Mouse (Mus musculus) heart, postnatal 10 days (tissue): Measurements from ENCODE around the gene Dhx8. TPM values are rescaled to one million over a fixed set of nuclear protein-coding genes. Genes with fewer than 3 reads are reported as not detected.

ENCODE experiments used
- DNase-seq, 2 experiments: peaks; one replicate each; pipeline ENCODE4 v3.0.0; 2021
- intact Hi-C: fragments of 180-260 bp; cut with DNase I; formaldehyde crosslinking; loops from one replicate; pipeline ENCODE4 v1.15.1; 2025
- total RNA-seq, 2 experiments: library from RNA; stranded (reverse); gene quantifications; 2 replicates each; pipeline ENCODE4 v1.2.3; 2021

Dhx8 gene
- total RNA-seq, 2 experiments from 2014 or later: 19.0 to 21.0 TPM

- peak; percentile 71 to 74 for DNase-seq
- intact Hi-C loops: no loop called here
Measured at GRCm38 (mm10) chr11:101790811-101791526, 58.2 kb downstream of the Dhx8 start.

DNA sequence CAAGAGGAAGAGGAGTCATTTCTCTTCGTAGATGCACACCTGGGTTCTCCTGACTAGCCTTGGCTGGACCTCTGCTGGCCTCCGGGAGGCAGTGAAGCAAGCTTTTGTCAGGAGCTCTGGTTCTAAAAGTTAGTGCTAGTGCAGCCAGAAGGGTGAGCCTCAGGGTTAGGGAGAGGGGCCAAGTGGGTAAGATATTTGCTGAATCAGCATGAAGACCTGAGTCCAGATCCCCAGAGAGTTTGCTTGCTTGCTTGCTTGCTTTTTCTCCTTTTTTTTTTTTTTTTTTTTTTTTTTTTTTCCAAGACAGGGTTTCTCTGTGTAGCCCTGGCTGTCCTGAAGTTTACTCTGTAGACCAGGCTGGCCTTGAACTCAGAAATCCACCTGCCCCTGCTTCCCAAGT is 64.6 kb downstream of the Dhx8 start:
- no peak for DNase-seq
- intact Hi-C loops: no loop called here

GRCm38 (mm10) chr11:101798083-101798482 is 65.4 kb downstream of the Dhx8 start:
- intact Hi-C loops: no loop called here
- DNase-seq: no peak

- intact Hi-C loops: no loop called here
- no peak for DNase-seq
Measured at GRCm38 (mm10) chr11:101801386-101801785, 68.7 kb downstream of the Dhx8 start.

DNA sequence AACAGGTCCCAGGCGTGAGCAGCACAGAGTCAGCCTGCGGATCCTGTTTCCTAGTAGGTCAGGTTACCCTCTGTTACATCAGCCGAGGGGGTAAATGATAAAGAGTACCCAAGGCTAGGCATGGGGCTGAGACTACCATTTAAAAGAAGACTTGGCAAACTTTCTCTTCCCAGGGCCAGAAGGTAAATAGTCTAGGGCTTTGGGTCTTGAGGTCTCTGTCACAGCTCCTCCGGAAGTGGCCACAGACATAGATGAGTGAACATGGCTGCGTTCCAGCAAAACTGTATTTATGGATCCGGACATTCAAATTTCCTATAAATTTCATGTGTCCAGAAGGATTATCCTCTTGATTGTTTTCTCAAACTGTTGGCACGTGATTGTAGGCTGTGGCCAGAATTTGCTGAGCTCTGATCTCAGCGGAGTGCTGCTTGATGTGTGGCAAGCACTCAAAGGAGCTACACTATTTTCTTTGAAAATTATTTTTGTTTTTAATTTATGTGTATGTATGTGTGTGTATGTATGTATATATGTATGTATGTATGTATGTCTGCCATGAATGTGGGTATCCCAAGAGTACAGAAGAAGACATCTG is 72.5 kb downstream of the Dhx8 start:
- no peak for DNase-seq
- intact Hi-C loops: no loop called here

GRCm38 (mm10) chr11:101806741-101807140 is 74.0 kb downstream of the Dhx8 start:
- no peak for DNase-seq
- intact Hi-C loops: no loop called here

DNA sequence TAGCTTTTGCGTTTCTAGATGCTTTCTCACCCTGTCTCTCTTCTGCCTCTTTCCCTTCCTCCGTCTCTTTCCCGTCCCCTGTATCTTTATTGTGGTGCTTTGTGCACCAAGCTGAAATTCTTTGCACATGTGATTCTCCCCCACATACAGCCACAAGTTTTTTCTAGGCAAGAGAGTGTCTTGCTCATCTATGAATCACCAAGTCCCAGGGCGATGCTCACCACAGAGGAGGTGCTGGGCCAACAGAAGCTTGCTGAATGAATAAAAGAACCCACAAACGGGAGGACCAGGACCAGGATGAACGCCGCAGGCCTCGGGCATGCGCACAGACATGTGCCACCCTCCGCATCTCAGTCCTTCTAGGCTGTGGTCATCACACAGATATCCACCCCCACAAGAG is 74.5 kb downstream of the Dhx8 start:
- intact Hi-C loops: no loop called here
- DNase-seq: no peak

DNA sequence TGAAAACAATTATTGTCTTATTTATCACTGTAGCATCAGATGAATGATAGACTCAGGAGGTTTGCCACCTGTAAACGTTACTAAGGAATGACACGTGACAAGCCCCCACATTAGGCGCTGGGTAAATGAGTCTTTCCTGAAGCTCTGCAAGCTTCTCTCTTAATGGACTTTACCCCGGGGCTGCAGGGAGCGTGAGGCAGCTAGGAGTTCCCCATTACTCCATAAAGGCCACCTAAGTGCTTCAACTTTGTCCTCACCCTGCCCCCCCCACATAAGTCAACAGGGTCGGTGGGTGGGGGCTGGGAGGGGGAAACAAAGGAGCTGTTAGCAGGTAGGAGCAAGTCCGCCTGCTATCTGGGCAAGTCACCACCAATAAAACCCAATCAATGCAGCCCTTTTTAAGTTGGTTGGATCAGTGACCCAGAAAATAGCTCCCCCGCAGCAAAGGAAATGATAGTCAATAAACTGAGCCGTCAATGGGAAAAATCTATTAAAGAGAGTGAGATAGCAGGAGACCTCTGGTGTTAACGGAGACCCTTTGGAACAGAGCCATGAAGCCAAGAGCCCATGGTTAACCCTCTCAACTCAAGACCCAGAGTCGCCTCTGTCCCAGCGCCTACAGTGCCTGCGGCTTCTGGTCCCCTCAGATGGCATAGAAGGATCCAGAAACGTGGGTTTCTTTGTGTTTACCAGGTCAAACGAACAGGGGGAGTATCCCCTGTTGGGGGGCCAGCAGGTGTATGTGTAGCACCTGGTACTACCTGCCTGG is 76.5 kb downstream of the Dhx8 start:
- intact Hi-C loops: no loop called here
- no peak for DNase-seq

- peak; percentile 85 to 92 for DNase-seq
- intact Hi-C loops: loop anchor here (1.0 to 5.0 kb wide), 3 partner anchors 51 to 154 kb away; partner anchors contain the start of gene Sost
Measured at GRCm38 (mm10) chr11:101813259-101813658, 80.5 kb downstream of the Dhx8 start.

DNA sequence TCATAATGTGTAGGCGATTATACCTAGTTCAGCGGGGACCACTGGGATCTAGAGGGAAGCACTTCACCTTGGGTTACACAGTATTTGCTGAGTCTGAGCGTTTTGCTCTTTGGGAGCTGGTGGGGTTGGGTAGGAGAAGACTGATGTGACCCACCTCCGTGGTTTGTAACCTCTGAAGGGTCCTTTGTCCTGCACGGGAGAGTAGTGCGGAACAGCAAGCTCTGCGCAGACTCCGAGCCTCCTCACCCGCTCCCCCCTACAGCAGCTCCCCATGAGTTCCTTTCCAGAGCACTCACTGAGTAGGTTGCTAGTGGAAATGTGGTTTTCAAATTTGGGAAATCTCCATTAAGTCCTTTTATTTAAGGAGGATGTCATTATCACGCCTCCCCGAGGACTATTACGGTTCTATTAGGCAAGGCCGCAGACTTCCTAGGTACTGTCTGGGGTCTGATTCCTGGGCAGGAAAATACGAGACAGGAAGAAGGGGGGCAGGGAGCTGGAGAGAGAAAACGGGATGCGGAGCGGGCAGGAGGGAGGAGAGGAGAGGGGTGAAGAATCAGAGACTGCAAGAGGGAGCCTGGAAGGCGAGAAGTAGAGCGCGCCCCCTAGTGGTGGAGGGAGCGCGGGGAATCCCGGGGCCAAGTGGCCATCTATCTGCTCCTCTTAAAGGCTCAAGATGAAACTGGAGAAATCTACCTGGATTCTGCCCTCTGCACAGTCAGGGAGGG is 81.8 kb downstream of the Dhx8 start:
- intact Hi-C loops: loop anchor here (1.0 to 5.0 kb wide), 3 partner anchors 52 to 153 kb away; partner anchors contain the start of gene Sost
- DNase-seq: peak; percentile 85 to 91

- intact Hi-C loops: no loop called here
- DNase-seq: no peak
Measured at GRCm38 (mm10) chr11:101815103-101816085, 82.7 kb downstream of the Dhx8 start.

Other genes starting within 250 kb of the Dhx8 start
- 1 to 10 TPM; 2.8 to 4.7 TPM for gene Brca1, start 181.0 kb upstream of the Dhx8 start, total RNA-seq
- gene Nbr1, start 180.8 kb upstream of the Dhx8 start, total RNA-seq: 100 to 1,000 TPM; 100 TPM
- 1 to 10 TPM; 3.1 to 4.2 TPM for gene Tmem106a, start 150.7 kb upstream of the Dhx8 start, total RNA-seq
- gene Gm11634, start 133.7 kb upstream of the Dhx8 start, total RNA-seq: not detected
- gene Rdm1, start 105.7 kb upstream of the Dhx8 start, total RNA-seq: 10 to 100 TPM; 34.4 to 36.9 TPM
- gene Arl4d, start 67.4 kb upstream of the Dhx8 start, total RNA-seq: 10 to 100 TPM; 22.6 to 27.5 TPM
- gene Etv4, start 52.5 kb downstream of the Dhx8 start, total RNA-seq: 1 to 10 TPM; 2.1 to 2.7 TPM
- 10 to 100 TPM; 23.7 to 27.5 TPM for gene Meox1, start 161.5 kb downstream of the Dhx8 start, total RNA-seq
- 1 to 10 TPM; 1.5 to 2.2 TPM for gene Sost, start 234.1 kb downstream of the Dhx8 start, total RNA-seq